Mouse (Mus musculus) myocyte (in vitro differentiated cells): ENCODE results near the gene Epha10. TPM values are rescaled to one million over a fixed set of nuclear protein-coding genes. Genes with fewer than 3 reads are reported as not detected.

ENCODE experiments used
- H3K27me3 ChIP-seq: one replicate; pipeline ENCODE4 v1.6.1; 2011; ENCODE audit not compliant: control insufficient read depth, insufficient read depth, insufficient read length
- H3K36me3 ChIP-seq: one replicate; pipeline ENCODE4 v1.6.1; 2011; ENCODE audit not compliant: control insufficient read depth, insufficient read depth
- H3K4me2 ChIP-seq: one replicate; pipeline ENCODE4 v1.6.1; 2011; ENCODE audit warnings: low read depth, control low read depth
- H3K4me3 ChIP-seq: one replicate; pipeline ENCODE4 v1.5.1; 2011; ENCODE audit warnings: mild to moderate bottlenecking, control low read depth, moderate library complexity
- H3K79me2 ChIP-seq: one replicate; pipeline ENCODE4 v1.6.1; 2011; ENCODE audit not compliant: control insufficient read depth, insufficient read depth
- H3ac ChIP-seq: one replicate; pipeline ENCODE4 v1.6.1; 2011; ENCODE audit not compliant: control insufficient read depth, insufficient read length
- CEBPB ChIP-seq: IDR thresholded peaks from 2 replicates; pipeline ENCODE4 v1.6.1; 2011; ENCODE audit warnings: mild to moderate bottlenecking, moderate library complexity; ENCODE audit not compliant: poor library complexity, insufficient read depth, severe bottlenecking
- E2F4 ChIP-seq: IDR thresholded peaks from one replicate; pipeline ENCODE4 v1.6.1; 2011; ENCODE audit warnings: mild to moderate bottlenecking, control low read depth, moderate library complexity; ENCODE audit not compliant: insufficient read depth
- MAX ChIP-seq: IDR thresholded peaks from one replicate; pipeline ENCODE4 v1.6.1; 2011; ENCODE audit warnings: low read depth, mild to moderate bottlenecking, control low read depth
- MYOD1 ChIP-seq, 3 experiments: IDR thresholded peaks; one replicate each; pipeline ENCODE4 v1.6.1; 2011; ENCODE audit warnings: control low read depth in 2 of 3, low read depth in 2 of 3, mild to moderate bottlenecking in 2 of 3, moderate library complexity in 1 of 3; ENCODE audit not compliant: insufficient read length in 2 of 3, control insufficient read depth in 1 of 3
- MYOG ChIP-seq, 3 experiments: IDR thresholded peaks; one replicate each; pipeline ENCODE4 v1.6.1; 2011; ENCODE audit warnings: control low read depth in 2 of 3, low read depth in 2 of 3, mild to moderate bottlenecking in 2 of 3; ENCODE audit not compliant: insufficient read length in 2 of 3, control insufficient read depth in 1 of 3, insufficient read depth in 1 of 3
- POLR2A ChIP-seq: IDR thresholded peaks from one replicate; pipeline ENCODE4 v1.6.1; 2011; ENCODE audit warnings: low read depth, mild to moderate bottlenecking, control low read depth, moderate library complexity; ENCODE audit not compliant: insufficient read length
- POLR2AphosphoS2 ChIP-seq: IDR thresholded peaks from one replicate; pipeline ENCODE4 v1.6.1; 2011; ENCODE audit warnings: low read depth, control low read depth; ENCODE audit not compliant: insufficient read length
- REST ChIP-seq: IDR thresholded peaks from one replicate; pipeline ENCODE4 v1.6.1; 2011; ENCODE audit warnings: mild to moderate bottlenecking, control low read depth, moderate library complexity; ENCODE audit not compliant: insufficient read depth, insufficient read length
- SRF ChIP-seq: IDR thresholded peaks from one replicate; pipeline ENCODE4 v1.6.1; 2011; ENCODE audit warnings: low read depth; ENCODE audit not compliant: control insufficient read depth, insufficient read length
- TCF12 ChIP-seq: IDR thresholded peaks from one replicate; pipeline ENCODE4 v1.6.1; 2011; ENCODE audit warnings: mild to moderate bottlenecking, control low read depth; ENCODE audit not compliant: poor library complexity, insufficient read depth, severe bottlenecking
- TCF3 ChIP-seq: IDR thresholded peaks from one replicate; pipeline ENCODE4 v1.6.1; 2011; ENCODE audit warnings: low read depth, control low read depth; ENCODE audit not compliant: insufficient read length
- USF1 ChIP-seq: IDR thresholded peaks from one replicate; pipeline ENCODE4 v1.6.1; 2011; ENCODE audit warnings: low read depth, mild to moderate bottlenecking, control low read depth, moderate library complexity
- polyA plus RNA-seq: library from polyadenylated mRNA; unstranded; fragments of >200 nt; fragmentation: generic; extraction: Trizol; gene quantifications from one replicate; pipeline ENCODE4 v1.2.1, GENCODE M21; 2012; ENCODE audit warnings: missing spikeins

Epha10 gene
- polyA plus RNA-seq, 1 experiment = not detected

- TF ChIP-seq USF1 = peak; percentile 23
- peak; percentile 47 for TF ChIP-seq POLR2AphosphoS2
- TF ChIP-seq E2F4 = no peak
- TF ChIP-seq MYOG (IDR thresholded peaks at IDR 0.05; ENCODE audit: control insufficient read depth in 1 of 3, insufficient read depth in 1 of 3, insufficient read length in 2 of 3, low read depth in 2 of 3) = peak; percentile 33 to 82 (median 52)
- peak; percentile 52 to 62 (median 60) for TF ChIP-seq MYOD1 (IDR thresholded peaks at IDR 0.05; ENCODE audit: control insufficient read depth in 1 of 3, insufficient read length in 2 of 3, low read depth in 2 of 3)
- Histone ChIP-seq H3K36me3 (no peaks in the 10 kb centered on the region), H3K27me3 (no peaks in the 10 kb centered on the region)
Observed at GRCm38 (mm10) chr4:124847573-124847972, 33.1 kb upstream of the Epha10 start.

DNA sequence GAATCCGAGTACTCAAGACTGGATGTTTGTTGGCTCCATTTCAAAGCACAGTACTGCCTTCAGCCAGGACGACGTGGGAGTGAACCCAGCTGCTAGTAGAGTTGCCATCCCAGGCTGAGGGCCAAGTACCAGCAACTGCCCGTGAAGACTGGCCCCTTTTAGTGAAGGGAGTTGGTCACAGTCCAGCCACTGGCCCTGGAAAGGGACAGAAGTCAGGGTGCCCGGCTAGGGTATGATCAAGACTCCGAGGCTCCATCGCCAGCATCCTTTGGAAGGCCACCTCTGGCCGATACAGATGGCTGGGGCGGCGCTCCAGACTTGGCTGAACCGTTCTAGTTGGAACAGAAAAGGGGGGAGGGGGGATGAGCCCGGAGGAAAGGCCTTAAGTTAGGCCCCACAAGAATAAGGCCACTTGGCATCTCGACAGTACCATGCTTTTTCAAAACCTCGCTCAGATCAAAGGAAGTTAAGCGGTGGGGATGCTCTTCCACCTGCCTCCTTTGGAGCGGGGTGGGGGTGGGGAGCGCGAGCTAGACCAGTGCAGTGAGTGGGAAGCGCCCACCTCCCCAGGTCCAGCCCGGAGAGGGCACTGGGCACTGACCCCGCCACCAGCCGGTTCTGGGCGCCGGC is 31.0 kb upstream of the Epha10 start:
- Histone ChIP-seq H3K79me2 (peaks cover 29% of the 10 kb centered on the region), H3K4me3 (peak overlapping the region; percentile 64), H3K27me3 (no peaks in the 10 kb centered on the region), H3ac (peak overlapping the region; percentile 92), H3K4me2 (peak overlapping the region; percentile 83), H3K36me3 (peaks cover 13% of the 10 kb centered on the region)
- TF ChIP-seq MYOG (IDR thresholded peaks at IDR 0.05; ENCODE audit: control insufficient read depth in 1 of 3, insufficient read depth in 1 of 3, insufficient read length in 2 of 3, low read depth in 2 of 3) (peak in 2 of 3 experiments; percentile 49 to 81), MYOD1 (IDR thresholded peaks at IDR 0.05; ENCODE audit: control insufficient read depth in 1 of 3, insufficient read length in 2 of 3, low read depth in 2 of 3) (peak; percentile 43 to 90 (median 68)), REST (no peak), POLR2A (no peak), POLR2AphosphoS2 (peak; percentile 65), TCF12 (peak; percentile 21), MAX (no peak)

More at GRCm38 (mm10) chr4:124847573-124847972, 33.1 kb upstream of the Epha10 start:
- peaks cover 16% of the 10 kb centered on the region for H3K79me2 ChIP-seq
- no peak overlapping the region for H3ac ChIP-seq
- H3K4me3 ChIP-seq = no peak overlapping the region
- no peak overlapping the region for H3K4me2 ChIP-seq

GRCm38 (mm10) chr4:124850261-124850913 is 30.3 kb upstream of the Epha10 start, which contains the start of gene Yrdc:
Gene Yrdc (plus strand): TSS chr4:124850679.
- TF ChIP-seq MYOD1 (IDR thresholded peaks at IDR 0.05; ENCODE audit: control insufficient read depth in 1 of 3, insufficient read length in 2 of 3, low read depth in 2 of 3) (peak in 2 of 3 experiments; percentile 81 to 87), E2F4 (peak; percentile 21), TCF3 (peak; percentile 42), POLR2A (peak; percentile 73), TCF12 (no peak), SRF (no peak), USF1 (no peak), MAX (no peak), POLR2AphosphoS2 (peak; percentile 87), REST (no peak), MYOG (IDR thresholded peaks at IDR 0.05; ENCODE audit: control insufficient read depth in 1 of 3, insufficient read depth in 1 of 3, insufficient read length in 2 of 3, low read depth in 2 of 3) (peak; percentile 4 to 92 (median 89)), CEBPB (no peak)
- H3K4me2 ChIP-seq = peak within 1 kb of the TSS; percentile 98
- H3ac ChIP-seq = peak within 1 kb of the TSS; percentile 92
- H3K4me3 ChIP-seq = peak within 1 kb of the TSS; percentile 64
- peaks cover 29% of the 10 kb centered on the region for H3K79me2 ChIP-seq
- H3K36me3 ChIP-seq = peaks cover 17% of the 10 kb centered on the region
- H3K27me3 ChIP-seq = no peaks in the 10 kb centered on the region

DNA sequence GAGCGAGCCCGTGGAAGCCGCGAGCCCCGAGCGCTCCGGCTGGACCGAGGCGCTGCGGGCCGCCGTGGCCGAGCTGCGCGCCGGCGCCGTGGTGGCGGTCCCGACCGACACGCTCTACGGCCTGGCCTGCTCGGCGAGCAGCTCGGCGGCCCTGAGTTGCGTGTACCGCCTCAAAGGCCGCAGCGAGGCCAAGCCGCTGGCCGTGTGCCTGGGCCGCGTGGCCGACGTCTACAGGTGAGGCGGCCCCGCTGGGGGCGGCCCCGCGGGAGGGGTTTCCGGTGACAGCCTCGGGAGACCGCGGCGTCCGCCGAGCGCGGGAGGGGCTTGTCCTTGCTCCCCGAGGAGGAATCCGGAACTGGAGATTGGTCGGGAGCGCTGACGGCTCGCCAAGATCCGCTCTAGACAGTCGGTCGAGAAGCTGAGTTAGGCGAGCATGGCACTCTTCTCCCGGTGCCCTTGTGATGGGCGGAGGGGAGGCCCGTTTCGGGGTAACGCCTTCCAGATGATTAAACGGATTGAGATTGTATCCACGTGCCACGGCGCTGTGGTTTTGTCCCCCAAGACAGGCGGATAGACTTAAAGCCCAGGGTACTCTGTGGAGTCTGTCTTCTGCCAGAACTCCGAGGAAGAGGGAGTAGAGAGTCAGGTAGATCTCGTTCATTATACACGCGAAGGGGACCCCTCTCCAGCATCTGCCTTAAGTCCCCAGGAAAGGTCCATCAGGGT is 29.6 kb upstream of the Epha10 start, which contains the start of gene 1110065P20Rik:
1110065P20Rik (minus strand) TSS at position 264 of the 726 bp plus-strand sequence.
- H3K4me3 ChIP-seq = peak within 1 kb of the TSS; percentile 64
- peaks cover 17% of the 10 kb centered on the region for H3K36me3 ChIP-seq
- no peaks in the 10 kb centered on the region for H3K27me3 ChIP-seq
- peaks cover 29% of the 10 kb centered on the region for H3K79me2 ChIP-seq
- TF ChIP-seq MYOG (IDR thresholded peaks at IDR 0.05; ENCODE audit: control insufficient read depth in 1 of 3, insufficient read depth in 1 of 3, insufficient read length in 2 of 3, low read depth in 2 of 3) (peak in 1 of 3 experiments; percentile 3), POLR2A (peak; percentile 8), REST (no peak), MYOD1 (IDR thresholded peaks at IDR 0.05; ENCODE audit: control insufficient read depth in 1 of 3, insufficient read length in 2 of 3, low read depth in 2 of 3) (peak in 1 of 3 experiments; percentile 30), SRF (no peak), POLR2AphosphoS2 (no peak)
- H3K4me2 ChIP-seq = peak within 1 kb of the TSS; percentile 98
- peak within 1 kb of the TSS; percentile 92 for H3ac ChIP-seq
